Mouse (Mus musculus) MEL (cell line): Measurements from ENCODE around the gene Hnf1a. TPM values are rescaled to one million over a fixed set of nuclear protein-coding genes. Genes with fewer than 3 reads are reported as not detected.

ENCODE experiments used
- DNase-seq: peaks from one replicate; pipeline ENCODE4 v3.0.0; 2011; ENCODE audit warnings: low read depth, low spot score
- H3K27ac ChIP-seq: 2 replicates; pipeline ENCODE4 v1.5.1; 2012; ENCODE audit warnings: low read depth, mild to moderate bottlenecking, control low read depth, low read length, moderate library complexity; ENCODE audit not compliant: control insufficient read depth
- H3K27me3 ChIP-seq, 2 experiments: fragments of 150-350 bp in 1 of 2; sonication (generic) in 1 of 2; 2 replicates each; pipeline ENCODE4 v1.6.1; 2012; ENCODE audit warnings: low read length in 2 of 2, mild to moderate bottlenecking in 2 of 2, improper control_type of control experiment in 1 of 2, moderate library complexity in 1 of 2; ENCODE audit not compliant: insufficient read depth in 2 of 2, control insufficient read depth in 1 of 2
- H3K36me3 ChIP-seq, 2 experiments: 2 replicates each; pipeline ENCODE4 v1.6.1; 2012 to 2014; ENCODE audit warnings: low read length in 2 of 2, improper control_type of control experiment in 1 of 2, inconsistent platforms in 1 of 2, mild to moderate bottlenecking in 1 of 2; ENCODE audit not compliant: insufficient read depth in 2 of 2, control insufficient read depth in 1 of 2
- H3K4me1 ChIP-seq, 2 experiments: fragments of 150-350 bp in 1 of 2; sonication (generic) in 1 of 2; 2 replicates each; pipeline ENCODE4 v1.6.1; 2012; ENCODE audit warnings: low read length in 2 of 2, improper control_type of control experiment in 1 of 2, mild to moderate bottlenecking in 1 of 2; ENCODE audit not compliant: insufficient read depth in 2 of 2, control insufficient read depth in 1 of 2
- H3K4me3 ChIP-seq, 2 experiments: fragments of 150-350 bp in 1 of 2; sonication (generic) in 1 of 2; 2 replicates each; pipeline ENCODE4 v1.5.1; 2012; ENCODE audit warnings: low read depth in 2 of 2, low read length in 2 of 2, mild to moderate bottlenecking in 2 of 2, moderate library complexity in 2 of 2, control low read depth in 1 of 2, improper control_type of control experiment in 1 of 2; ENCODE audit not compliant: control insufficient read depth in 1 of 2, insufficient read depth in 1 of 2
- H3K79me2 ChIP-seq: 2 replicates; pipeline ENCODE4 v1.6.1; 2012; ENCODE audit warnings: mild to moderate bottlenecking, low read length, moderate library complexity; ENCODE audit not compliant: control insufficient read depth, poor library complexity, insufficient read depth
- H3K9ac ChIP-seq: 2 replicates; pipeline ENCODE4 v1.6.1; 2012; ENCODE audit warnings: low read depth, mild to moderate bottlenecking, control low read depth, low read length, moderate library complexity; ENCODE audit not compliant: control insufficient read depth, poor library complexity, severe bottlenecking
- H3K9me3 ChIP-seq: fragments of 150-350 bp; sonication (generic); replicated peaks from 2 replicates; pipeline ENCODE4 v1.6.1; 2012; ENCODE audit warnings: mild to moderate bottlenecking, low read length, improper control_type of control experiment, moderate library complexity; ENCODE audit not compliant: insufficient read depth
- BHLHE40 ChIP-seq: IDR thresholded peaks from 2 replicates; pipeline ENCODE4 v1.6.1; 2012; ENCODE audit warnings: low read depth, mild to moderate bottlenecking, inconsistent platforms, low read length, improper control_type of control experiment, borderline replicate concordance
- CTCF ChIP-seq, 3 experiments: IDR thresholded peaks in 2 of 3; conservative IDR thresholded peaks in 1 of 3; 2 replicates each; pipeline ENCODE4 v1.5.1; 2011 to 2012; ENCODE audit warnings: low read length in 3 of 3, low read depth in 2 of 3, mild to moderate bottlenecking in 2 of 3, improper control_type of control experiment in 1 of 3, inconsistent platforms in 1 of 3, mixed read lengths in 1 of 3, moderate library complexity in 1 of 3; ENCODE audit not compliant: control insufficient read depth in 1 of 3, insufficient read depth in 1 of 3, poor library complexity in 1 of 3, severe bottlenecking in 1 of 3
- ETS1 ChIP-seq: IDR thresholded peaks from 2 replicates; pipeline ENCODE4 v1.6.1; 2012; ENCODE audit warnings: low read depth, mild to moderate bottlenecking, inconsistent platforms, low read length, improper control_type of control experiment, moderate library complexity
- GABPA ChIP-seq: IDR thresholded peaks from 2 replicates; pipeline ENCODE4 v1.6.1; 2012; ENCODE audit warnings: low read depth, mild to moderate bottlenecking, inconsistent platforms, low read length, improper control_type of control experiment, moderate library complexity
- GATA1 ChIP-seq: IDR thresholded peaks from 2 replicates; pipeline ENCODE4 v1.6.1; 2011; ENCODE audit warnings: low read depth, low read length, improper control_type of control experiment
- HCFC1 ChIP-seq: IDR thresholded peaks from 2 replicates; pipeline ENCODE4 v1.6.1; 2012; ENCODE audit warnings: low read depth, mild to moderate bottlenecking, inconsistent platforms, low read length, improper control_type of control experiment, moderate library complexity
- JUND ChIP-seq: IDR thresholded peaks from 2 replicates; pipeline ENCODE4 v1.6.1; 2011; ENCODE audit warnings: low read depth, mild to moderate bottlenecking, improper control_type of control experiment, low read length
- KAT2A ChIP-seq: conservative IDR thresholded peaks from 2 replicates; pipeline ENCODE4 v1.6.1; 2012; ENCODE audit warnings: low read depth, low read length, improper control_type of control experiment, inconsistent platforms
- MAFK ChIP-seq: IDR thresholded peaks from 2 replicates; pipeline ENCODE4 v1.6.1; 2011; ENCODE audit warnings: low read depth, mild to moderate bottlenecking, low read length, improper control_type of control experiment, borderline replicate concordance
- MAX ChIP-seq: IDR thresholded peaks from 2 replicates; pipeline ENCODE4 v1.6.1; 2011; ENCODE audit warnings: low read length, improper control_type of control experiment
- MAZ ChIP-seq: IDR thresholded peaks from 2 replicates; pipeline ENCODE4 v1.6.1; 2012; ENCODE audit warnings: low read depth, mild to moderate bottlenecking, inconsistent platforms, low read length, improper control_type of control experiment
- MEF2A ChIP-seq: IDR thresholded peaks from 2 replicates; pipeline ENCODE4 v1.6.1; 2014; ENCODE audit warnings: low read depth, mild to moderate bottlenecking, inconsistent platforms, low read length, improper control_type of control experiment; ENCODE audit not compliant: poor library complexity, insufficient replicate concordance, severe bottlenecking; ENCODE audit errors: extremely low read depth
- MXI1 ChIP-seq: IDR thresholded peaks from 2 replicates; pipeline ENCODE4 v1.6.1; 2011; ENCODE audit warnings: mild to moderate bottlenecking, low read depth, low read length, improper control_type of control experiment
- MYC ChIP-seq: IDR thresholded peaks from 2 replicates; pipeline ENCODE4 v1.6.1; 2011; ENCODE audit warnings: low read depth, mild to moderate bottlenecking, low read length, improper control_type of control experiment, moderate library complexity
- NELFE ChIP-seq: IDR thresholded peaks from 2 replicates; pipeline ENCODE4 v1.6.1; 2011; ENCODE audit warnings: low read depth, low read length, improper control_type of control experiment
- NRF1 ChIP-seq: IDR thresholded peaks from 2 replicates; pipeline ENCODE4 v1.6.1; 2014; ENCODE audit warnings: low read depth, mild to moderate bottlenecking, inconsistent platforms, low read length, improper control_type of control experiment, moderate library complexity; ENCODE audit not compliant: poor library complexity, insufficient read depth, severe bottlenecking
- POLR2AphosphoS2 ChIP-seq: IDR thresholded peaks from 2 replicates; pipeline ENCODE4 v1.6.1; 2011; ENCODE audit warnings: low read length, improper control_type of control experiment
- POLR2AphosphoS5 ChIP-seq: IDR thresholded peaks from 2 replicates; pipeline ENCODE4 v1.6.1; 2012; ENCODE audit warnings: low read depth, borderline replicate concordance, mild to moderate bottlenecking, inconsistent platforms, low read length, moderate library complexity, mixed read lengths
- RAD21 ChIP-seq: IDR thresholded peaks from 2 replicates; pipeline ENCODE4 v1.6.1; 2011; ENCODE audit warnings: mild to moderate bottlenecking, low read depth, low read length, improper control_type of control experiment
- RCOR1 ChIP-seq: IDR thresholded peaks from 2 replicates; pipeline ENCODE4 v1.6.1; 2012; ENCODE audit warnings: low read depth, mild to moderate bottlenecking, inconsistent platforms, low read length, improper control_type of control experiment
- SIN3A ChIP-seq: IDR thresholded peaks from 2 replicates; pipeline ENCODE4 v1.6.1; 2012; ENCODE audit warnings: low read length, improper control_type of control experiment, inconsistent platforms
- SMC3 ChIP-seq: IDR thresholded peaks from 2 replicates; pipeline ENCODE4 v1.6.1; 2011; ENCODE audit warnings: low read depth, low read length, improper control_type of control experiment
- TAL1 ChIP-seq: IDR thresholded peaks from 2 replicates; pipeline ENCODE4 v1.6.1; 2012; ENCODE audit warnings: mild to moderate bottlenecking, inconsistent platforms, low read length, moderate library complexity, mixed read lengths
- TBP ChIP-seq: IDR thresholded peaks from 2 replicates; pipeline ENCODE4 v1.8.0; 2011; ENCODE audit warnings: low read depth, low read length, improper control_type of control experiment
- USF1 ChIP-seq: IDR thresholded peaks from 2 replicates; pipeline ENCODE4 v1.6.1; 2014; ENCODE audit warnings: low read depth, mild to moderate bottlenecking, inconsistent platforms, low read length, improper control_type of control experiment, moderate library complexity
- ZNF384 ChIP-seq: IDR thresholded peaks from 2 replicates; pipeline ENCODE4 v1.6.1; 2012; ENCODE audit warnings: low read depth, mild to moderate bottlenecking, inconsistent platforms, low read length, improper control_type of control experiment
- polyA plus RNA-seq, 2 experiments: library from polyadenylated mRNA; stranded (reverse) in 1 of 2; unstranded in 1 of 2; fragments of >175 nt in 1 of 2; fragments of >200 nt in 1 of 2; gene quantifications; 2 replicates each; pipeline versions ENCODE4 v1.2.1 to v1.2.4; 2012; ENCODE audit warnings: low replicate concordance in 2 of 2, low read depth in 1 of 2; ENCODE audit not compliant: insufficient read length in 2 of 2, insufficient read depth in 1 of 2, missing spikeins in 1 of 2
- total RNA-seq: library from RNA; depleted of rRNA; stranded (reverse); fragments of 300-350 nt; gene quantifications from 2 replicates; pipeline ENCODE4 v1.2.3, GENCODE M21; 2012

The Hnf1a gene
- total and polyA plus RNA-seq, 3 experiments: 0.08 to 0.28 TPM; not detected in 1

DNA sequence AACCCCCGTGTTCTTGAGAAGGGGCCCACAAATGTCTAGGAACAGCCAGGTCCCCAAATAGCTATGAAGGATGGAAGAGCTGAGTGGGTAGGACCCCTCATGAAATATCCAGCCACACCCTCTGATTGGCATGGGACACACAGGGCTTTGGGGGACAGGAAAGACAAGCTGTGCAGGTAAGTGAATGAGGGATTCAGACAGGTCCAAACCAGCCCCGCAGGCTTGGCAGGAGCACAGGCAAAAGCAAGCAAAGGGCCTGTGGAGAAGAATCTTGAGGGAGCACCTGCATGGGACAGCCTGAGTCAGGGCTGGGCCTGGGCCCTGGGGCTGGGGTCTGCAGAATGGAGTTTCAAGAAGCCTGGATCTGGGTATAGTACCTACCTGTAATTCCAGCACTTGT is 29.6 kb upstream of the Hnf1a start:
- H3K27me3 ChIP-seq: peaks cover 5 to 7% of the 10 kb centered on the region in 2 experiments; a peak in 3 of 4 replicates

DNA sequence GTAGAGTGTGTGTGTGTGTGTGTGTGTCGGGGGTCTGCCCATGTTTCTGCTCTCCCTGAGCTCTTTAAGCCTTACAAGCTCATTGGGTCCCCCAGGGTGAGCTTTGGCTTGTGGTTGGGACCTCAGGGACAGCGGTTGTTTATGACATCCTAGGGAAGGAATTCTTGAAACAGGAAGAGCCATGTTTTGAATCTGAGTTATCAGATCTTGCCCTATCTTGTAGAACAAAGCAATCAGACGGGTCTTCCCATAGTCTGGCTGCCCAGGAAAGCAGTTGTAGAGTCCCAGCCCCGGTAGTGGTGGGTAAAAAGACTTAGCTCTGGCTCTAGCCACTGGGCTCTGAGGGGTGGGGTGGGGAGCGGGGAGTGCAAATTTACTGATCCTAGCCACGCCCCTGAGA is 26.4 kb upstream of the Hnf1a start:
- Histone ChIP-seq H3K9me3 (no peaks in the 10 kb centered on the region), H3K79me2 (no peaks in the 10 kb centered on the region), H3K9ac (no peak overlapping the region), H3K27ac (no peak overlapping the region), H3K27me3 (peaks cover 5 to 7% of the 10 kb centered on the region in 2 experiments; a peak in 3 of 4 replicates), H3K4me3 (no peak overlapping the region), H3K36me3 (no peaks in the 10 kb centered on the region), H3K4me1 (no peaks in the 10 kb centered on the region; a peak in 1 of 4 replicates)
- no peak for DNase-seq
- no peak for TF ChIP-seq USF1
- TF ChIP-seq MAX: no peak
- no peak for TF ChIP-seq KAT2A
- TF ChIP-seq RAD21: no peak
- TF ChIP-seq MYC: no peak
- TF ChIP-seq TAL1: no peak
- no peak for TF ChIP-seq ETS1
- no peak for TF ChIP-seq GABPA
- no peak for TF ChIP-seq GATA1
- no peak for TF ChIP-seq MXI1
- TF ChIP-seq SIN3A: no peak
- no peak for TF ChIP-seq NELFE
- TF ChIP-seq HCFC1: no peak
- TF ChIP-seq ZNF384: no peak

More for the DNA sequence above, 29.6 kb upstream of the Hnf1a start:
- DNase-seq: no peak
- no peak overlapping the region for H3K27ac ChIP-seq
- no peaks in the 10 kb centered on the region for H3K36me3 ChIP-seq
- no peak overlapping the region for H3K9ac ChIP-seq
- no peaks in the 10 kb centered on the region for H3K79me2 ChIP-seq
- H3K4me1 ChIP-seq: no peaks in the 10 kb centered on the region
- no peak overlapping the region for H3K4me3 ChIP-seq
- H3K9me3 ChIP-seq: no peaks in the 10 kb centered on the region
- no peak for TF ChIP-seq USF1
- no peak for TF ChIP-seq SIN3A
- no peak for TF ChIP-seq POLR2AphosphoS2
- TF ChIP-seq CTCF (IDR thresholded peaks at IDR 0.05 in 2 of 3, conservative IDR thresholded peaks at IDR 0.05 in 1 of 3; ENCODE audit: control insufficient read depth in 1 of 3, insufficient read depth in 1 of 3, low read depth in 2 of 3, low read length in 3 of 3, poor library complexity in 1 of 3, severe bottlenecking in 1 of 3): no peak
- TF ChIP-seq GABPA: no peak
- no peak for TF ChIP-seq SMC3
- TF ChIP-seq MAFK: no peak
- no peak for TF ChIP-seq MEF2A
- no peak for TF ChIP-seq POLR2AphosphoS5
- no peak for TF ChIP-seq MAZ
- no peak for TF ChIP-seq BHLHE40
- TF ChIP-seq HCFC1: no peak
- no peak for TF ChIP-seq TBP
- no peak for TF ChIP-seq RCOR1
- no peak for TF ChIP-seq JUND
- TF ChIP-seq NRF1: no peak
- TF ChIP-seq TAL1: no peak
- TF ChIP-seq, all 39 proteins: peak for 0
